Mouse (Mus musculus) lung, postnatal 0 days (tissue): ENCODE measurements at regions not wholly inside any gene's neighbourhood (a gene's known extent, or its start where the extent isn't known, plus 50 kb on each side); places are given as distances from the start of the nearest gene placed in this dataset.

Experiments
- ATAC-seq: fragments of 200-750 bp; cut with Nextera tagmentation; 2 replicates; pipeline ENCODE4 v1.8.0; 2017; ENCODE audit warnings: moderate library complexity
- DNase-seq: peaks from one replicate; pipeline ENCODE4 v3.0.0-alpha.2; 2016; ENCODE audit warnings: low spot score
- H3K27ac ChIP-seq: fragments of 300-500 bp; sonication (generic); 2 replicates; pipeline ENCODE4 v1.5.1; 2014; ENCODE audit warnings: antibody characterized with exemption, mild to moderate bottlenecking, low read length, mixed read lengths
- H3K27me3 ChIP-seq: fragments of 300-500 bp; sonication (generic); replicated peaks from 2 replicates; pipeline ENCODE4 v1.6.1; 2014; ENCODE audit warnings: low read length, mixed read lengths; ENCODE audit not compliant: insufficient read depth
- H3K36me3 ChIP-seq: fragments of 300-500 bp; sonication (generic); 2 replicates; pipeline ENCODE4 v1.6.1; 2014; ENCODE audit warnings: low read length, mixed read lengths; ENCODE audit not compliant: insufficient read depth
- H3K4me1 ChIP-seq: fragments of 300-500 bp; sonication (generic); 2 replicates; pipeline ENCODE4 v1.6.1; 2014; ENCODE audit warnings: antibody characterized with exemption, low read depth, low read length, mixed read lengths; ENCODE audit not compliant: insufficient read depth
- H3K4me2 ChIP-seq: fragments of 300-500 bp; sonication (generic); replicated peaks from 2 replicates; pipeline ENCODE4 v1.6.1; 2014; ENCODE audit warnings: low read depth, mild to moderate bottlenecking, low read length, moderate library complexity, mixed read lengths
- H3K4me3 ChIP-seq: fragments of 300-500 bp; sonication (generic); 2 replicates; pipeline ENCODE4 v1.5.1; 2014; ENCODE audit warnings: low read depth, low read length
- H3K9ac ChIP-seq: fragments of 300-500 bp; sonication (generic); replicated peaks from 2 replicates; pipeline ENCODE4 v1.6.1; 2014; ENCODE audit warnings: low read depth, mild to moderate bottlenecking
- H3K9me3 ChIP-seq: fragments of 300-500 bp; sonication (generic); 2 replicates; pipeline ENCODE4 v1.6.1; 2016; ENCODE audit warnings: low read length, mixed read lengths
- CTCF ChIP-seq: IDR thresholded peaks from 2 replicates; pipeline ENCODE4 v1.5.1; 2016; ENCODE audit warnings: antibody characterized with exemption, mild to moderate bottlenecking
- EP300 ChIP-seq: IDR thresholded peaks from 2 replicates; pipeline ENCODE4 v1.6.1; 2016; ENCODE audit warnings: antibody characterized with exemption, mild to moderate bottlenecking, control low read depth
- WGBS: fragments of 180-500 bp; shearing (Covaris S2); extraction: QIAGEN DNeasy Blood & Tissue Kit; methylation state at CpG from one replicate; pipeline ENCODE4 v1.1.7; 2014; 5-methylcytosine and 5-hydroxymethylcytosine counted together

- Histone ChIP-seq H3K4me2 (no peak overlapping the region), H3K4me1 (no peaks in the 10 kb centered on the region), H3K9ac (no peak overlapping the region), H3K27me3 (no peaks in the 10 kb centered on the region), H3K9me3 (no peaks in the 10 kb centered on the region), H3K27ac (no peak overlapping the region), H3K36me3 (no peaks in the 10 kb centered on the region), H3K4me3 (no peak overlapping the region)
- whole genome bisulfite sequencing, result 50% methylated on average over 9 of the region's 9 CpGs
- DNase-seq (no peak), ATAC-seq (no peak)
- TF ChIP-seq CTCF (no peak), EP300 (no peak)
Observed at GRCm38 (mm10) chr12:17084499-17085208, 73.1 kb upstream of the 2410004P03Rik start.

- H3K4me2 ChIP-seq, result no peak overlapping the region
- no peaks in the 10 kb centered on the region for H3K4me1 ChIP-seq
- TF ChIP-seq CTCF (no peak), EP300 (no peak)
- DNase-seq (no peak), ATAC-seq (no peak)
- no peaks in the 10 kb centered on the region for H3K27me3 ChIP-seq
- no peaks in the 10 kb centered on the region for H3K36me3 ChIP-seq
- no peak overlapping the region for H3K9ac ChIP-seq
- 89% methylated on average over 15 of the region's 15 CpGs for WGBS
- no peak overlapping the region for H3K4me3 ChIP-seq
- H3K27ac ChIP-seq, result no peak overlapping the region
- no peaks in the 10 kb centered on the region for H3K9me3 ChIP-seq
Observed at GRCm38 (mm10) chr12:17071691-17072454, 60.3 kb upstream of the 2410004P03Rik start.

- Histone ChIP-seq H3K36me3 (no peaks in the 10 kb centered on the region), H3K9ac (no peak overlapping the region), H3K27ac (no peak overlapping the region), H3K4me3 (no peak overlapping the region), H3K9me3 (no peaks in the 10 kb centered on the region), H3K27me3 (no peaks in the 10 kb centered on the region), H3K4me2 (no peak overlapping the region), H3K4me1 (no peaks in the 10 kb centered on the region)
- DNase-seq (no peak), ATAC-seq (no peak)
- 61% methylated on average over 9 of the region's 9 CpGs for WGBS
- TF ChIP-seq EP300 (no peak), CTCF (no peak)
Observed at GRCm38 (mm10) chr12:17069808-17070207, 58.3 kb upstream of the 2410004P03Rik start.

- no peak overlapping the region for H3K27ac ChIP-seq
- H3K9ac ChIP-seq, result no peak overlapping the region
- H3K4me2 ChIP-seq, result no peak overlapping the region
- H3K36me3 ChIP-seq, result no peaks in the 10 kb centered on the region
- no peaks in the 10 kb centered on the region for H3K27me3 ChIP-seq
- DNase-seq, result no peak
- no peak for TF ChIP-seq CTCF
- no peak for TF ChIP-seq EP300
- ATAC-seq, result no peak
- no peaks in the 10 kb centered on the region for H3K4me1 ChIP-seq
- H3K9me3 ChIP-seq, result no peaks in the 10 kb centered on the region
- WGBS, result 72% methylated on average over 5 of the region's 5 CpGs
- no peak overlapping the region for H3K4me3 ChIP-seq
Observed at GRCm38 (mm10) chr12:17069161-17069560, 57.6 kb upstream of the 2410004P03Rik start.

GRCm38 (mm10) chr12:17063920-17064319 is 52.4 kb upstream of the 2410004P03Rik start:
- Histone ChIP-seq H3K4me2 (no peak overlapping the region), H3K27me3 (no peaks in the 10 kb centered on the region), H3K9ac (no peak overlapping the region), H3K36me3 (no peaks in the 10 kb centered on the region), H3K4me1 (no peaks in the 10 kb centered on the region), H3K4me3 (no peak overlapping the region), H3K9me3 (no peaks in the 10 kb centered on the region), H3K27ac (no peak overlapping the region)
- WGBS, result 52% methylated on average over 5 of the region's 5 CpGs
- no peak for ATAC-seq
- DNase-seq, result no peak
- TF ChIP-seq CTCF (no peak), EP300 (no peak)
